Mouse (Mus musculus) A20 (cell line): ENCODE results near the gene Wdr11.

Experiments used
- DNase-seq: peaks from one replicate; pipeline ENCODE4 v3.0.0-alpha.2; 2011; ENCODE audit warnings: low read depth, low spot score

Wdr11 gene

DNA sequence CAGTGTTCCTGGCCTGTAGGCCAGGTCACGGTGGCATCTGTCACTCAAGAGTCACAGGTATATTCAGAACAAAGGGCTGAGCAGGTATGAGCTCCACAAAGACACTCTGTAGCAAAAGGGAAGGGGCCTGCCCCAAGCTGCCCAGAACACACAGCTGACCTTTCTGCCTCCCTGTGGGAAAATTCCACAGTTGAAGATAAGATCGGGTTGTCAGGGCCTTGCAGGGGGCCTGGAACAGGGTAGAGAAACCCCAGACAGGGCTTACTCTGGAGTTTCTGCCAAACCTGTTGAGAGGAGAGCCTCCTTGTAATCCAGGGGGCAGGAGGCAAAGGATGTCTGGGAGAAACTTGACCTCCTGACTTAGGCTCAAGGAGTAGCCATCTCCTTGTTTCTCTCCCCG is 90.9 kb downstream of the Wdr11 start:
- no peak for DNase-seq

DNA sequence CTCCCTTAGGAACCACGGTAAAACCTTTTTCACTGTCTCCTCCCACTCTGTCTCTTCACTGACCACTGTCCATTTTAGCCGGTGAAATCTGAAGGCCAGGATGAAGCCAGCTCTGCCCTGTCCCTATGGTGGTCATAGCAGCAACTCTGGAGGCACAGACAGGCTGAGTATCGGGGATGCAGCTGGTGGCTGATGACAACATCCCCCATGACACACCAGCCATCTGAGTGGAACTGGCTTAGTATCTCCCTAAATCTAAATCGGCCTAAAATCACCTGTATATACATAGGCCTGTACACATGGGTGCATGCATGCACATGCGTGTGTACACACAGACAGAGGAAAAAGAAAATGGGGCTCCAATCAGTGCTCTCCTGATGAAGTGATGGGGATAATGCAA is 93.7 kb downstream of the Wdr11 start:
- DNase-seq: no peak
